14 mouse cellular contexts compared by ENCODE assay signal in genomic region chr1:69727968-69728367, GRCm38 (mm10). TPM values are rescaled to one million over a fixed set of nuclear protein-coding genes. Genes with fewer than 3 reads are reported as not detected.
DNase-seq lines count a peak whose midpoint lies in the region; ATAC-seq and TF ChIP-seq lines count a peak whose summit lies in the region.
"Had no signal": no experiment of that assay in that cellular context is flagged by ENCODE, and none has a peak within 500 bp of the region (broad histone marks: within the 10 kb centered on the region; RNA-seq: fewer than 3 reads in every experiment).

No protein-coding gene starts in this region.

- no peak overlapping the region for H3K4me3 ChIP-seq in lung, embryonic 14.5 days (ENCODE audit: low read depth, low read length)
- H3K4me3 ChIP-seq: embryonic facial prominence, embryonic 12.5 days; liver, embryonic 12.5 days; megakaryocyte, embryonic 14.5 days had no signal

- H3K9me3 ChIP-seq in lung, embryonic 14.5 days (ENCODE audit: low read depth, low read length): no peaks in the 10 kb centered on the region
- H3K9me3 ChIP-seq: embryonic facial prominence, embryonic 12.5 days; liver, embryonic 12.5 days had no signal

- H3K36me3 ChIP-seq in lung, embryonic 14.5 days (ENCODE audit: insufficient read depth): no peaks in the 10 kb centered on the region
- H3K36me3 ChIP-seq: embryonic facial prominence, embryonic 12.5 days; liver, embryonic 12.5 days had no signal

- peak; percentile 39 for DNase-seq in urinary bladder, postnatal 14 days (ENCODE audit: low spot score)
- DNase-seq in urinary bladder, postnatal 4 days (ENCODE audit: low spot score in 2 of 2): no peak
- peak; percentile 26 for DNase-seq in embryo, embryonic 9.5 days (ENCODE audit: extremely low spot score)
- peak; percentile 52 for DNase-seq in lung, embryonic 14.5 days
- peak; percentile 9 for DNase-seq in yolk sac, embryonic 10.5 days (ENCODE audit: low spot score)
- no peak for DNase-seq in gastrocnemius, postnatal 10 days
- DNase-seq in spleen, postnatal 10 days (ENCODE audit: low spot score in 2 of 2): no peak
- DNase-seq: adrenal gland, adult 8-10 months; cerebellum, adult 8-10 months; right cerebral cortex, postnatal 14 days had no signal

- H3K9ac ChIP-seq in lung, embryonic 14.5 days: no peak overlapping the region
- H3K9ac ChIP-seq: embryonic facial prominence, embryonic 12.5 days; liver, embryonic 12.5 days had no signal

- 24% methylated on average over 5 of the region's 5 CpGs for WGBS in lung, embryonic 14.5 days

- H3K27ac ChIP-seq in lung, embryonic 14.5 days (ENCODE audit: low read depth): no peak overlapping the region; the same call in 1 of the 2 replicates
- H3K27ac ChIP-seq: liver, embryonic 12.5 days had no signal

- no peak for TF ChIP-seq CTCF in lung, embryonic 14.5 days (IDR thresholded peaks at IDR 0.05; ENCODE audit: low read depth)

- no peak overlapping the region for H3K4me2 ChIP-seq in lung, embryonic 14.5 days
- H3K4me2 ChIP-seq: embryonic facial prominence, embryonic 12.5 days; liver, embryonic 12.5 days had no signal

- peak; percentile 73; the same call in 1 of the 2 replicates for ATAC-seq in lung, embryonic 14.5 days (ENCODE audit: insufficient read depth)

- 0 out of 2 replicates have a peak, but pooled peaks cover 2% of the 10 kb centered on the region for H3K4me1 ChIP-seq in lung, embryonic 14.5 days (ENCODE audit: insufficient read depth)
- H3K4me1 ChIP-seq: megakaryocyte, embryonic 14.5 days had no signal

- no peaks in the 10 kb centered on the region for H3K27me3 ChIP-seq in lung, embryonic 14.5 days (ENCODE audit: insufficient read depth, low read length)
- H3K27me3 ChIP-seq: CH12.LX; embryonic facial prominence, embryonic 12.5 days; liver, embryonic 12.5 days; megakaryocyte, embryonic 14.5 days had no signal

RNA-seq across cellular contexts. Expression of gene Ikzf2, which starts 40.9 kb away (rescaled TPM):
- polyA plus RNA-seq in lung, embryonic 14.5 days (2014; fragmentation: Nextera tagmentation; extraction: Ambion mirVana): 2.9 and 3.4 TPM in 2 replicates
- 10 to 100 TPM in 1 of 2 experiments, 1 to 10 TPM in 1; 8.9 to 11.6 TPM for total RNA-seq in gastrocnemius, postnatal 10 days (2021)
- total RNA-seq: CH12.LX had no signal

Comparison
In these comparisons a context has a peak if more than half of its experiments do, and no peak if none do; other contexts are left out.
1. DNase-seq: peak in urinary bladder, postnatal 14 days (single experiment), embryo, embryonic 9.5 days (single experiment), lung, embryonic 14.5 days (single experiment) and yolk sac, embryonic 10.5 days (single experiment); none in urinary bladder, postnatal 4 days (0 of 2), gastrocnemius, postnatal 10 days (single experiment) and spleen, postnatal 10 days (0 of 2).